Mouse (Mus musculus): ENCODE measurements at regions not wholly inside any gene's neighbourhood (a gene's known extent, or its start where the extent isn't known, plus 50 kb on each side); places are given as distances from the start of the nearest gene placed in this dataset.

DNA sequence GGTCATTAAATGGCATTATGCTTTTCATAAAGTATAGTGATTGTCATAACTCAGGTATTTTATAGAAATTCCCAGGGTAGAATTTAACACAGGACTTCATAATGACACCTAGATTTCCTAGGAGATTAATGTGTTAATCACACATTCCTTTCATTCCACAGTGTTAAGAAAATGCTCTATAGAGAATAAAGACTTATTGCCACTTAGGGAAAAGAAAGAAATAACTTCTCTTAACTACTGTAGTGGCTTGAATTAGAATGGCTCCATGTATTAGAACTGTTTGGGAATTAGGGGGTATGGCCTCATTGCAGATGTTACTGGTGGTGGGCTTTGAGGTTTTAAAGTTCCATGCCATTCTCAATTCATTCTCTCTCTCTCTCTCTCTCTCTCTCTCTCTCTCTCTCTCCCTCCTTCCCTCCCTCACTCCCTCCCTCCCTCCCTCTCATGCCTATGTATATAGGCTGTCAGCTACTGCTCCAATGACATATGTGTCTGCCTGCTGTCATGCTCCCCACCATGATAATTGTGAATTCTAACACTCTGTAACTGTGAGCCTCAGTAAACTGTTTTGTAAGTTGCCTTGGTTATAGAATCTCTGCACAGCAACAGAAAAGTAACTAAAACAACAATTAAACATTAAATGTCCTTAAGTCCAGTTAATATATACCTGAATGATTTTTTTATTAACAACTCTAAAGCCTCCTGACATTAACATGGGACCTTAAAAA is 425.1 kb upstream of the Depdc1a start:
- Histone ChIP-seq H3K4me2 (replicated peaks; ENCODE audit: low read depth, low read length, severe bottlenecking) (no peak overlapping the region), H3K9ac (ENCODE audit: low read depth, low read length, severe bottlenecking) (no peak overlapping the region), H3K9me3 (ENCODE audit: control insufficient read depth, low read length) (no peaks in the 10 kb centered on the region), H3K27ac (replicated peaks; ENCODE audit: low read depth, low read length) (no peak overlapping the region), H3K4me3 (replicated peaks; ENCODE audit: low read length) (no peak overlapping the region), H3K27me3 (ENCODE audit: control insufficient read depth, insufficient read depth, low read length) (no peaks in the 10 kb centered on the region), H3K36me3 (ENCODE audit: control insufficient read depth, insufficient read depth, low read length) (no peaks in the 10 kb centered on the region), H3K4me1 (ENCODE audit: control insufficient read depth, insufficient read depth, low read length) (no peaks in the 10 kb centered on the region)
- no peak for DNase-seq (ENCODE audit: low spot score)
- no peak for ATAC-seq (ENCODE audit: low FRiP score, low read depth)
- no peak for TF ChIP-seq POLR2A (IDR thresholded peaks at IDR 0.05; ENCODE audit: borderline replicate concordance, extremely low read depth, insufficient read depth, insufficient read length)

DNA sequence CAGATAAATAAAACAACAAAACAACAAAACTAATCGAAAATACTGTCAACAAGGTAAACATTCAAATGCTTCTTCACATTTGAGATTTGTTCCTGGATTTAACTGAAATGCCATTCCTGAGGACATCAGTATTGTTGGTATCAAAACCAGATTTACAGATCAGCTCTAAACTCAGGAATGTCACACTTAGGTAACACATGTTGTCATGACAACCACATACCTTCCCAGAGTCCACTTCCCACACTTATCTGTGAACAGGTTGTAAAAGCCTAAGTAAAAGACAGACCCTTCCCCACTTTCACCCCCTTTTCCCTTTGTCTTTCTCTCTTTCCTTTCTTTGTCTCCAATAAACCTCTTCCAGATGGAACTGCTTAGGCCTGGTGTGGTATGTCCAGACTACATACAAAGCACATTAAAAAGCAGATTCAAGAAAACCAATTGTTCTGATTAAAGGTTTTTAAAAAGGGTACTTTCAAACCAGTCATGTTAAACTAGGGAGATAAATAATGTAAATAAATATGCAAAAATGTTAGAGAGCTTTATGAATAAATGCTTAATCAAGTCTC is 438.2 kb upstream of the Depdc1a start:
- peak; percentile 35 for DNase-seq (ENCODE audit: low spot score)
- no peak for TF ChIP-seq POLR2A (IDR thresholded peaks at IDR 0.05; ENCODE audit: borderline replicate concordance, extremely low read depth, insufficient read depth, insufficient read length)
- H3K27ac ChIP-seq (replicated peaks; ENCODE audit: low read depth, low read length), result no peak overlapping the region
- no peaks in the 10 kb centered on the region for H3K27me3 ChIP-seq (ENCODE audit: control insufficient read depth, insufficient read depth, low read length)
- H3K4me1 ChIP-seq (ENCODE audit: control insufficient read depth, insufficient read depth, low read length), result no peaks in the 10 kb centered on the region
- peak; percentile 86; the same call in 1 of the 2 replicates for ATAC-seq (ENCODE audit: low FRiP score, low read depth)
- no peaks in the 10 kb centered on the region for H3K36me3 ChIP-seq (ENCODE audit: control insufficient read depth, insufficient read depth, low read length)
- no peak overlapping the region for H3K4me3 ChIP-seq (replicated peaks; ENCODE audit: low read length)
- no peaks in the 10 kb centered on the region for H3K9me3 ChIP-seq (ENCODE audit: control insufficient read depth, low read length)
- H3K9ac ChIP-seq (ENCODE audit: low read depth, low read length, severe bottlenecking), result no peak overlapping the region
- no peak overlapping the region for H3K4me2 ChIP-seq (replicated peaks; ENCODE audit: low read depth, low read length, severe bottlenecking)
- WGBS, result 70% methylated on average over 1 of the region's 1 CpGs

DNA sequence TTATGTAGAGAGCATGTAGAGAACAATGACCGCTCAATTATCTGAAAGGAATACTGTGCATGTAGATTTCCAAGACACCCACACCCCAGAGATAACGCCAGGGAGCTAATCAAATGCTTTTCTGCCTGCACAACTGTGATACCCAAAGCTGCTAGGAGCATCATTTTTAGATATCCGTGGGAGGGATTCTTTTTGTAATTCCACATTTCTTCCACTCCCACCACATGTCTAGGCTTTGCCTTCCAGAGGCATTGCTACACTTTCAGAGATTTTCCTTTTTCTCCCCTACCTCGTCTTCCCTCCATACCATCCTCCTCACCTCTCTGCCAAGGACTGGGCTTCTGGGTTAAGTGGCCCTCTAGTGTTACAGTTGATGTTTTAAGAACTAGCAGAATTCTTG is 460.4 kb upstream of the Depdc1a start:
- Histone ChIP-seq H3K9ac (ENCODE audit: low read depth, low read length, severe bottlenecking) (no peak overlapping the region), H3K27me3 (ENCODE audit: control insufficient read depth, insufficient read depth, low read length) (no peaks in the 10 kb centered on the region), H3K4me3 (replicated peaks; ENCODE audit: low read length) (no peak overlapping the region), H3K4me1 (ENCODE audit: control insufficient read depth, insufficient read depth, low read length) (no peaks in the 10 kb centered on the region), H3K4me2 (replicated peaks; ENCODE audit: low read depth, low read length, severe bottlenecking) (no peak overlapping the region), H3K9me3 (ENCODE audit: control insufficient read depth, low read length) (no peaks in the 10 kb centered on the region), H3K27ac (replicated peaks; ENCODE audit: low read depth, low read length) (no peak overlapping the region), H3K36me3 (ENCODE audit: control insufficient read depth, insufficient read depth, low read length) (no peaks in the 10 kb centered on the region)
- 68% methylated on average over 4 of the region's 4 CpGs for WGBS
- DNase-seq (ENCODE audit: low spot score) (no peak), ATAC-seq (ENCODE audit: low FRiP score, low read depth) (no peak)
- no peak for TF ChIP-seq POLR2A (IDR thresholded peaks at IDR 0.05; ENCODE audit: borderline replicate concordance, extremely low read depth, insufficient read depth, insufficient read length)

DNA sequence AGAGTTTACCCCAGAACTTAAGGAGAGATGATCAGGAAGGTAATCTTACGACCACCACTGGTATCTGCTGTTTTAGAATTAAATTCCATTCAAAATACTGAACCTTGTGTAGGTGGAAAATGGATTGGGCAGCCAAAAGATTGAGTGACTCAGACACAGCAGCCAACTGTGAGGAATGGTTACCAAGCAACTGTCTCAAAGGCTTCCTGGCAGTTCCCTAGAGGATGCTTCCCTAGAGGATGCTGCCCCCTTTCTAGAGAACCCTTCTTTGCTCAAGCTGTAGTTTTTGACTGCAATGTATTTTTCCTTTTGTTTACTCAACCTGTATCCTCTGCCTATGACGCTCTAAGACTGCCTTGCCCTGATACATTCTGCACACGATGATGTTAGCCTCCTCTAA is 463.7 kb upstream of the Depdc1a start:
- Histone ChIP-seq H3K9me3 (ENCODE audit: control insufficient read depth, low read length) (no peaks in the 10 kb centered on the region), H3K27me3 (ENCODE audit: control insufficient read depth, insufficient read depth, low read length) (no peaks in the 10 kb centered on the region), H3K36me3 (ENCODE audit: control insufficient read depth, insufficient read depth, low read length) (no peaks in the 10 kb centered on the region), H3K4me2 (replicated peaks; ENCODE audit: low read depth, low read length, severe bottlenecking) (no peak overlapping the region), H3K9ac (ENCODE audit: low read depth, low read length, severe bottlenecking) (no peak overlapping the region), H3K4me1 (ENCODE audit: control insufficient read depth, insufficient read depth, low read length) (no peaks in the 10 kb centered on the region), H3K27ac (replicated peaks; ENCODE audit: low read depth, low read length) (no peak overlapping the region), H3K4me3 (replicated peaks; ENCODE audit: low read length) (no peak overlapping the region)
- TF ChIP-seq POLR2A (IDR thresholded peaks at IDR 0.05; ENCODE audit: borderline replicate concordance, extremely low read depth, insufficient read depth, insufficient read length), result no peak
- 80% methylated on average over 3 of the region's 3 CpGs for WGBS
- ATAC-seq (ENCODE audit: low FRiP score, low read depth) (no peak), DNase-seq (ENCODE audit: low spot score) (no peak)

DNA sequence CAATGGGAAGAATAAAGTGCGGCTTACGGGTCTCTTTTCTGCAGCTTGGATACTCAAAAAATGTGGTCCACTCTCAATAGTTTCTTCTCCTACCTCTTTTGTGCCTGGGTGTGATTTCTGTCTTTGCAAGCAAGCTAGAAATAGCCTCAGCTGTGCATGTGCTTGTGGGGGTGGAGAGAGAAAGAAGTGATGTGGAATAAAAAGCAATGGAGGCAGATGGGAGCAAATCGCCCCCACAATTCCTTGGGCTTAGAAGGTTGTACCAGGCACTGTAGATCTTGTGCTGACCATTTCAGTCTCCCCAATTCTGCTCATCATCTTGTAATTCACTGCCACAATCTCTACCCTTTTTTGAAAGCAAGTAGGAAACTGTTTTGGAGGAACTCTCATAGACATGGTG is 464.6 kb upstream of the Depdc1a start:
- ATAC-seq (ENCODE audit: low FRiP score, low read depth) (no peak), DNase-seq (ENCODE audit: low spot score) (no peak)
- Histone ChIP-seq H3K4me1 (ENCODE audit: control insufficient read depth, insufficient read depth, low read length) (no peaks in the 10 kb centered on the region), H3K9ac (ENCODE audit: low read depth, low read length, severe bottlenecking) (no peak overlapping the region), H3K4me3 (replicated peaks; ENCODE audit: low read length) (no peak overlapping the region), H3K27me3 (ENCODE audit: control insufficient read depth, insufficient read depth, low read length) (no peaks in the 10 kb centered on the region), H3K9me3 (ENCODE audit: control insufficient read depth, low read length) (no peaks in the 10 kb centered on the region), H3K4me2 (replicated peaks; ENCODE audit: low read depth, low read length, severe bottlenecking) (no peak overlapping the region), H3K36me3 (ENCODE audit: control insufficient read depth, insufficient read depth, low read length) (no peaks in the 10 kb centered on the region), H3K27ac (replicated peaks; ENCODE audit: low read depth, low read length) (no peak overlapping the region)
- no peak for TF ChIP-seq POLR2A (IDR thresholded peaks at IDR 0.05; ENCODE audit: borderline replicate concordance, extremely low read depth, insufficient read depth, insufficient read length)
- 90% methylated on average over 3 of the region's 3 CpGs for WGBS
